Mouse (Mus musculus) kidney, embryonic 16.5 days (tissue): ENCODE measurements around the gene Ap5z1. TPM values are rescaled to one million over a fixed set of nuclear protein-coding genes. Genes with fewer than 3 reads are reported as not detected.

Experiments used
- ATAC-seq: fragments of 200-750 bp; cut with Nextera tagmentation; 2 replicates; pipeline ENCODE4 v1.8.0; 2017; ENCODE audit warnings: moderate TSS enrichment; ENCODE audit not compliant: low FRiP score, low TSS enrichment
- H3K27ac ChIP-seq: fragments of 300-500 bp; sonication (generic); 2 replicates; pipeline ENCODE4 v1.5.1; 2014; ENCODE audit warnings: low read length
- H3K27me3 ChIP-seq: fragments of 300-500 bp; sonication (generic); 2 replicates; pipeline ENCODE4 v1.6.1; 2014; ENCODE audit warnings: low read length, control low read depth, mixed read lengths; ENCODE audit not compliant: insufficient read depth
- H3K36me3 ChIP-seq: fragments of 300-500 bp; sonication (generic); 2 replicates; pipeline ENCODE4 v1.6.1; 2014; ENCODE audit warnings: low read length, control low read depth, mixed read lengths; ENCODE audit not compliant: insufficient read depth
- H3K4me1 ChIP-seq: fragments of 300-500 bp; sonication (generic); 2 replicates; pipeline ENCODE4 v1.6.1; 2014; ENCODE audit warnings: low read length, control low read depth, mixed read lengths; ENCODE audit not compliant: insufficient read depth
- H3K4me2 ChIP-seq: fragments of 300-500 bp; sonication (generic); replicated peaks from 2 replicates; pipeline ENCODE4 v1.6.1; 2014; ENCODE audit warnings: low read depth, low read length
- H3K4me3 ChIP-seq: fragments of 300-500 bp; sonication (generic); 2 replicates; pipeline ENCODE4 v1.5.1; 2014; ENCODE audit warnings: mild to moderate bottlenecking, low read length
- H3K9ac ChIP-seq: fragments of 300-500 bp; sonication (generic); replicated peaks from 2 replicates; pipeline ENCODE4 v1.6.1; 2014; ENCODE audit warnings: low read length
- H3K9me3 ChIP-seq: fragments of 300-500 bp; sonication (generic); 2 replicates; pipeline ENCODE4 v1.6.1; 2016; ENCODE audit warnings: low read length, control low read depth
- WGBS: fragments of 180-500 bp; shearing (Covaris S2); extraction: QIAGEN DNeasy Blood & Tissue Kit; methylation state at CpG from one replicate; pipeline ENCODE4 v1.1.7; 2014; 5-methylcytosine and 5-hydroxymethylcytosine counted together
- polyA plus RNA-seq: library from polyadenylated mRNA; unstranded; fragments of >200 nt; fragmentation: Nextera tagmentation; extraction: Ambion mirVana; gene quantifications from 2 replicates; pipeline ENCODE4 v1.2.1, GENCODE M21; 2015

The Ap5z1 gene
- polyA plus RNA-seq, result 13.2 and 13.8 TPM in 2 replicates

DNA sequence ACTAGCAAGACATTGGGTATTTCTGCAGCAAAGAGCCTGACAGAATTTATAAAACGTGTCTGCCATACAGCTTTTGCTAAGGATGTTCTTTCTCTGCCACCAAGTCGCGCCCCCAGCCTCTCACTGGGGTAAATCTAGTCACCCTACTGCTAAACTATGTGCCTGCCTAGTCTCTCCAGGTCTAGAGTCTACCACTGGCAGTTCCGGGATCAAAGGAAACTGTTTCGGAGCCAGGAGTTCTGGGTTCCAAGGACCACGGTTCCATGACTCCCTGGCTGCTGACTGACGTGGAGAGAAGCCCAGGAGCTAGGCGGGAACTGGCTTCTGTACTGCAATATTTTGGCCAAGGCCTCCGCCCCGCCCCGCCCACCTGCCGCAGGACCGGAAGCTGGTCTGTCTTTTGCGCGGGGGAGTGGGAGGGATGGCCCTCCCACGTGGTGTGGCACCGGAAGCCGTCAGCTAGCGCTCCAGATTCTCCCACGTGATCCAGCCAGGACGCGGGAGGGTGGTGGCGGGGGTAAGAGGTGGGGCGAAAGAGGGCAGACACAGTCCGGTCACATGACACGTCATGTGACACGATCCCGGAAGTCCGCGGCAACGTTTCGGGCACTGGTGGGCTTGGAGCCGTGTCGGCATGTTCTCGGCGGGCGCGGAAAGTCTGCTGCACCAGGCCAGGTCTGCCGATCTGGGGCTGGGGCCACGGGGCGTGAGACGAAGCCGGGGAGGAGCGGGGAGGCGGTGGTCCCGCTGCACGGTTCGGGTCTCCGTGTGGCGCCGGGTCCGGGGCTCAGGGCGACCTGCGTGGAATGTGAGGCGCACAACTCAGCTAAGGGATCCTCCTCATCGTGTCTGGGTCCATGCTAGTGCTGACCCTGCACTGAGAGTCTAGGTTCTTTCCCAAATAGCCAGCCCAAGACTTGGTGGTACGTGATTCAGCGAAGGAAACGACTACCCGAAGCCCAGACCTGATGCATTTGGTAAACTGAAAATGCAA lies at the start of gene Ap5z1:
Gene Ap5z1 (plus strand): TSS at position 484 of the 994 bp plus-strand sequence.
- H3K27ac ChIP-seq, result peak within 1 kb of the TSS; percentile 87
- peak within 1 kb of the TSS; percentile 63 for H3K9ac ChIP-seq
- H3K9me3 ChIP-seq, result no peaks in the 10 kb centered on the region
- H3K4me1 ChIP-seq, result peaks cover 11% of the 10 kb centered on the region; the same call in 1 of the 2 replicates
- 1% methylated on average over 60 of the region's 60 CpGs for WGBS
- peak within 1 kb of the TSS; percentile 88 for H3K4me3 ChIP-seq
- ATAC-seq, result peak; percentile 89
- H3K36me3 ChIP-seq, result peaks cover 10% of the 10 kb centered on the region
- peak within 1 kb of the TSS; percentile 90 for H3K4me2 ChIP-seq
- no peaks in the 10 kb centered on the region for H3K27me3 ChIP-seq

GRCm38 (mm10) chr5:142415401-142415800 lies 48.3 kb upstream of the Ap5z1 start:
- Histone ChIP-seq H3K4me1 (peaks cover 57% of the 10 kb centered on the region), H3K36me3 (no peaks in the 10 kb centered on the region), H3K27me3 (no peaks in the 10 kb centered on the region), H3K9ac (no peak overlapping the region), H3K4me3 (no peak overlapping the region), H3K4me2 (no peak overlapping the region), H3K27ac (no peak overlapping the region), H3K9me3 (no peaks in the 10 kb centered on the region)
- ATAC-seq, result no peak
- 24% methylated on average over 6 of the region's 6 CpGs for WGBS

DNA sequence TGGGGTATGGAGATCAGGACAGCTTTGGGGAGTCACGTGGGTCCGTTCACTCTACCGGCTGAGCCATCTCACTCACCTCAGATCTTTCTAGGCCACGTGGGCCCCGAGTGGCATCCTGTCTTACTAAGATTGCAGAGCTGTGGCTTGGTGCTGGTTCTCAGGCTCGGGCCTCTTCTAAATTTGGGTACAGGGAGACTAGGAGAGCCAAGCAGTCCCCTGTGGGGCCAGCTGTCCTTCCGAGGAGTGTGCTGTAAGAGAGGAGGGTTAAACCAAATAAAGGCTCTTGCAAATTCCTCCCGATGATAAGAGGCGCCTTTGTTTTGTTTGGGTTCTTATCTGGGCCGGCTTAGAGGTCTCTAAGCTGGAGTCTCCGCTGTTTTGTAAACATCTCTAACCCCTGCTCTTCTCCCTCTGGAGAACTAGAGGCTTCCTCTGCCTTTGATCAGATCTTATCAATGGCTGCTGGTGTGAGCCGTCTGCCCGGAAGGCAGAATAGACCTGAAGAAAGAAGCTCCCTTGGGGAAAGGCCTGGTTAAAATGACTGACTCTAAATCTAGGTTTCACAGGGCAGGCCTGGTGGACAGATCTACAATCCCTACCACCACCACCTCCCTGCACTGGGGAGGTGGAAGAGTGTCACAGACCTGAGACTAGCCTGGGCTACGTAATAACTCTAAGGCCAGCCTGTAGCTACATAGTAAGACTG lies 47.5 kb upstream of the Ap5z1 start:
- H3K4me1 ChIP-seq, result peaks cover 57% of the 10 kb centered on the region
- peak overlapping the region; percentile 7; the same call in 1 of the 2 replicates for H3K27ac ChIP-seq
- ATAC-seq, result no peak
- no peaks in the 10 kb centered on the region for H3K27me3 ChIP-seq
- H3K36me3 ChIP-seq, result peaks cover 3% of the 10 kb centered on the region; the same call in 1 of the 2 replicates
- WGBS, result 27% methylated on average over 14 of the region's 14 CpGs
- no peak overlapping the region for H3K4me3 ChIP-seq
- H3K9me3 ChIP-seq, result no peaks in the 10 kb centered on the region
- H3K9ac ChIP-seq, result 0 out of 2 replicates have a peak overlapping the region, but pooled peaks have one; percentile 1
- H3K4me2 ChIP-seq, result no peak overlapping the region

DNA sequence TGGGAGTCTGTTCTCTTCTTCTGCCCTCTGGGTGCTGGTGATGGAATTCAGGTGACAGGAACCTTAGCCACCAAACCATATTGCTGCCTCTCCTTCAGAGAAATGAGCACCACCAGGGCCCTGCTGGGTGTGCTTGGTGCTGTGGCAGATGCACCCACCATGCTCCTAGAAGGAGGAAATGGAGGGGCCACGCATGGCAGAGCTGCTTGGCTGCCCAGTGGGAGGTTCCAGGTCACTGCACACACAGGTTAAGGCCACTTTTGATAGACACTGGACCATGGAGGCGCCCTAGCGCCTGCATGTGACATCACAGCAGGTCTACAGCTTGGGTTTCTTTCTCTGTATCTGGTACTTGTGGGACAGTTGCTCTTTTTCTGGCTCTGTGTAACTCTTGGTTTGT lies 46.6 kb upstream of the Ap5z1 start:
- H3K27ac ChIP-seq, result no peak overlapping the region
- peaks cover 3% of the 10 kb centered on the region; the same call in 1 of the 2 replicates for H3K36me3 ChIP-seq
- H3K4me1 ChIP-seq, result peaks cover 57% of the 10 kb centered on the region

DNA sequence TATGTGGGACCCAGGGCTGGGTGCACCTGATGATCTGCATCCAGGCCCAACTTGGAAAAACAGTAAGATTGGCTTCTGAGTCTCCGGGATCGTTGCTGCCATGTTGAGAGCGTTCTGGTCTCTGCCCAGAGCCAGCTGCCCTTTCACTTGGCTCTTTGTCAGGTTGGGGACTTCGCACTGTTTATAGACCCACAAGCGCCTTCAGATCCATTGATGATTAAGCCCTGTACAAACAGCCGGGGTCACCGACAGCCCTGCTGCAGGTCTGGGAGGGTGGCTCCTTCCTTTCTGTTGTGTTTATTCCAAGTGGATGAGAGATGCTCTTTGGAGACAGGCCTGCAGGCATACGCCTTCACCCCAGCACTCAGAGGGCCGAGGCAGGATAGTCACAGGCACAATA lies 45.9 kb upstream of the Ap5z1 start:
- 51% methylated on average over 9 of the region's 9 CpGs for WGBS

More for the DNA sequence above, 46.6 kb upstream of the Ap5z1 start:
- H3K9ac ChIP-seq, result no peak overlapping the region
- no peaks in the 10 kb centered on the region for H3K27me3 ChIP-seq
- peak; percentile 36; the same call in 1 of the 2 replicates for ATAC-seq
- 37% methylated on average over 3 of the region's 3 CpGs for WGBS
- no peaks in the 10 kb centered on the region for H3K9me3 ChIP-seq
- no peak overlapping the region for H3K4me2 ChIP-seq
- no peak overlapping the region for H3K4me3 ChIP-seq

GRCm38 (mm10) chr5:142418419-142418818 lies 45.3 kb upstream of the Ap5z1 start:
- H3K4me2 ChIP-seq, result no peak overlapping the region
- no peak overlapping the region for H3K27ac ChIP-seq
- peaks cover 3% of the 10 kb centered on the region; the same call in 1 of the 2 replicates for H3K36me3 ChIP-seq
- ATAC-seq, result no peak
- H3K4me3 ChIP-seq, result no peak overlapping the region
- H3K27me3 ChIP-seq, result no peaks in the 10 kb centered on the region
- H3K9me3 ChIP-seq, result no peaks in the 10 kb centered on the region
- no peak overlapping the region for H3K9ac ChIP-seq
- WGBS, result 91% methylated on average over 4 of the region's 4 CpGs
- H3K4me1 ChIP-seq, result peaks cover 44% of the 10 kb centered on the region

More for the DNA sequence above, 45.9 kb upstream of the Ap5z1 start:
- no peak overlapping the region for H3K27ac ChIP-seq
- H3K9me3 ChIP-seq, result no peaks in the 10 kb centered on the region
- H3K4me2 ChIP-seq, result no peak overlapping the region
- H3K4me1 ChIP-seq, result peaks cover 49% of the 10 kb centered on the region
- ATAC-seq, result no peak; the same call in 1 of the 2 replicates
- H3K9ac ChIP-seq, result no peak overlapping the region
- H3K4me3 ChIP-seq, result no peak overlapping the region
- H3K27me3 ChIP-seq, result no peaks in the 10 kb centered on the region
- H3K36me3 ChIP-seq, result peaks cover 3% of the 10 kb centered on the region; the same call in 1 of the 2 replicates

GRCm38 (mm10) chr5:142420317-142420716 lies 43.4 kb upstream of the Ap5z1 start:
- H3K36me3 ChIP-seq, result peaks cover 3% of the 10 kb centered on the region; the same call in 1 of the 2 replicates
- ATAC-seq, result no peak
- H3K9ac ChIP-seq, result no peak overlapping the region
- H3K4me3 ChIP-seq, result no peak overlapping the region
- H3K27me3 ChIP-seq, result no peaks in the 10 kb centered on the region
- no peak overlapping the region for H3K4me2 ChIP-seq
- H3K9me3 ChIP-seq, result no peaks in the 10 kb centered on the region
- WGBS, result 93% methylated on average over 4 of the region's 4 CpGs
- peaks cover 43% of the 10 kb centered on the region for H3K4me1 ChIP-seq
- H3K27ac ChIP-seq, result no peak overlapping the region

DNA sequence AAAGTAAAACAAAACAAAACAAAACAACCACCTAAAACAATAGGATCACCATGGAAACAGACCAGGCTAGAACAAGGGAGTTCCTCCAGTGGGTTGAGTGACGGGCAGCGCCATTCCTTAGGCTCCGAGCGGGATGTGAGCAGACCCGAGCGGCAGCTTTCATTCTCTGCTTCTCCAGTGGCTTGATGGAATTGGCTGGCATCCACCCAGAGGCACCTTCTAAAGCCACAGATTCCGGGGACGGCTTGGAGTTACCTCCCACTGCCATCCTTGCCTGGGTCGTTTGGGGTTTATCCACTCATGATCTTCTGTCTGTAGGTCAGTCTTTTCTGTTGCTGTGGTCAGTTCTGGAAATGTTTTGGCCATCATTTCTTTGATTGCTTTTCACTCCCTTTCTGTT lies 42.8 kb upstream of the Ap5z1 start:
- H3K9ac ChIP-seq, result no peak overlapping the region
- H3K4me3 ChIP-seq, result no peak overlapping the region
- H3K27me3 ChIP-seq, result no peaks in the 10 kb centered on the region
- WGBS, result 82% methylated on average over 9 of the region's 9 CpGs
- no peak overlapping the region for H3K27ac ChIP-seq
- H3K36me3 ChIP-seq, result peaks cover 3% of the 10 kb centered on the region; the same call in 1 of the 2 replicates
- no peak for ATAC-seq
- no peak overlapping the region for H3K4me2 ChIP-seq
- no peaks in the 10 kb centered on the region for H3K9me3 ChIP-seq
- H3K4me1 ChIP-seq, result peaks cover 46% of the 10 kb centered on the region

DNA sequence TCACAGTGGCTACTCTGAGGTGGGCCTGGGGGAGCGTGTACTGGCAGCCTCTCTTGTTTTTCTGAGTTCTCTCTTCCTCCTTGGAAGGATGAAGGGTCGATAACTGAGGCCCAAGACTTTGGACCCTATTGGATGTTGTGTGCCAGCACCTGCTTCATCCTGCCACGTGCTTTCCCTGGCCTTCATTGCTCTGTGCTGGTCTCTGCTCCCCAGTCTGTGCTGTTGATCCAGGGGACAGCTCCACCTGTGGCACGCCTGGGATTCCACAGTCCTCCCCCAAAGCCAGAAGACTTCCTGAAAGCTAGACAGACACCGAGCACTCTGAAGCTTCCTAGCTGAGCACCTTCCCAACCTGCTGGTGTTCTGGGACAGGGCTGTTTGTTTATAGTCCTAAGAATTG lies 41.9 kb upstream of the Ap5z1 start:
- Histone ChIP-seq H3K4me2 (no peak overlapping the region), H3K9ac (no peak overlapping the region), H3K27me3 (no peaks in the 10 kb centered on the region), H3K9me3 (no peaks in the 10 kb centered on the region), H3K4me3 (no peak overlapping the region), H3K27ac (no peak overlapping the region), H3K4me1 (peaks cover 43% of the 10 kb centered on the region), H3K36me3 (peaks cover 3% of the 10 kb centered on the region; the same call in 1 of the 2 replicates)
- no peak for ATAC-seq
- WGBS, result 89% methylated on average over 5 of the region's 5 CpGs
